Mouse (Mus musculus) erythroblast, embryonic 14.5 days (primary cell): Measurements from ENCODE around the gene Mapk11.

Experiments used
- GATA1 ChIP-seq: IDR thresholded peaks from 2 replicates; pipeline ENCODE4 v1.6.1; 2012; ENCODE audit warnings: low read length, inconsistent platforms, mixed read lengths
- TAL1 ChIP-seq: IDR thresholded peaks from 3 replicates; pipeline ENCODE4 v1.6.1; 2012; ENCODE audit warnings: low read length, inconsistent platforms, mixed read lengths

GRCm38 (mm10) chr15:89123595-89123994, 25.8 kb downstream of the Mapk11 start:
- TF ChIP-seq GATA1 (no peak), TAL1 (no peak)
